Mouse (Mus musculus): ENCODE results near the gene Gm8232.
"Not testable (repeated sequence)": the region's sequence is repeated elsewhere in the genome, so short reads cannot be mapped to it uniquely, and the experiment has no call there.

Gm8232 gene

DNA sequence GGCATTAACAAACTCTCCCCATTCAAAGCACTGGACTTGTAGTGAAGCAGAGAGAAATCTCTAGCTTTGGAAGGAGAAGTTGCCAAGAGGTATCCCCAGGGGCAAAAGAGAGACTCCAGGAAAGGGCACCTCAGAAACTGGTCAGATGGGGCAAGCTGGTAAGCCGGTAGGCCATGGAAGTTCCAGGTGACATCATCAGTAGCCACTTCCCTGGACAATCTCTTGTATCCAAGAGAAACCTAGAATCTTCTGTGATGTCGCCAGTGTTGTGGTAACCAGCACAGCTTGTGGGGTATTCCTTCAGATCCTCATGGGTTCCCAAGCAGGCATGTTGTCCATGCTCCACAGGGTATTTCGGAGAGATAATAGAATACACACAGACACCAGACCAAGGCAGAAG lies at the start of gene Gm8232:
Gene Gm8232, plus strand, starts transcription at position 301 of the 400 bp plus-strand sequence.
- DNase-seq (ENCODE audit: low read depth, low spot score) = not testable (repeated sequence)

DNA sequence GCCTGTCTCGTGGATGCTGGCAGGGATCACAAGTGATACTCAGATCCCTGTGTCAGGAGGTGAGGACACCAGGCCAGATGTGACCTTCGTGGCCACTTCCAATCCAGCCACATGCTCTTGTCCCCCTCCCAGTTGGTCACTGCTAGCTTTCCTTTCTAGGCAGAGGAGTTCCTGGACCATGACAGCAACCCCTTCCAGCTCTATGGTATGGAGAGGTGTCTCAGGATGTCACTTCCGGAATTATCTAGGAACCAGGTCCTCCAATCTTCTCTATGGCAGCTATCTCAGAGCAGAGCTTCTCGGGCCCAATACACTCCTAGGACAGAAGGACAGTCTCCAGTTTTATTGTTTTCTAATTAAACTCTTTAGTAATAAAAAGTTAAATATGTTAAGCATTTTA lies 49.2 kb upstream of the Gm8232 start:
- DNase-seq (ENCODE audit: low read depth, low spot score) = not testable (repeated sequence)

DNA sequence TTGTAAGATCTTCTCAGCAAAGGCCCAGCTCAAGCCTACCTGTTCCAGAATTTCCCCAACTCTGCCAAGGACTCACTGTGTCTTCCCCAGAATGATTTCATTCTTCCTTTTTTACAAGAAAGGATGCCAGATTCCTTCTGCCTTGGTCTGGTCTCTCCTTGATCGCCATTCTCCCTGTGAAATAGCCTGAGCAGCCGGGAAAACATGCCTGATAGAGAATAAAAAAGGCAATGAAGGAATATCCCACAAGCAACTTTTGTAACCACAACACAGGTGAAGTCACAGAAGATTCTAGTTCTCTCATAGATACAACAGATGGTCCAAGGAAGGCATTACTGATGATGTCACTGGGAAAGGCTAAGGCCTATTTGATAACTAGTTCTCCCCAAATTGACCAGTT lies 22.8 kb upstream of the Gm8232 start, which contains the start of gene Gm3371:
Gene Gm3371, minus strand, starts transcription at position 101 of the 400 bp plus-strand sequence.
- not testable (repeated sequence) for DNase-seq (ENCODE audit: low read depth, low spot score)

Measured in A20 (cell line).